Mouse (Mus musculus): ENCODE results near the gene Glp2r.

The Glp2r gene

GRCm38 (mm10) chr11:67632906-67633305, 138.0 kb downstream of the Glp2r start:
- peak; percentile 14 for DNase-seq

GRCm38 (mm10) chr11:67628522-67628921, 142.4 kb downstream of the Glp2r start:
- DNase-seq = peak; percentile 66

- DNase-seq = no peak
These were observed 143.8 kb downstream of the Glp2r start for GRCm38 (mm10) chr11:67627179-67627578.

DNA sequence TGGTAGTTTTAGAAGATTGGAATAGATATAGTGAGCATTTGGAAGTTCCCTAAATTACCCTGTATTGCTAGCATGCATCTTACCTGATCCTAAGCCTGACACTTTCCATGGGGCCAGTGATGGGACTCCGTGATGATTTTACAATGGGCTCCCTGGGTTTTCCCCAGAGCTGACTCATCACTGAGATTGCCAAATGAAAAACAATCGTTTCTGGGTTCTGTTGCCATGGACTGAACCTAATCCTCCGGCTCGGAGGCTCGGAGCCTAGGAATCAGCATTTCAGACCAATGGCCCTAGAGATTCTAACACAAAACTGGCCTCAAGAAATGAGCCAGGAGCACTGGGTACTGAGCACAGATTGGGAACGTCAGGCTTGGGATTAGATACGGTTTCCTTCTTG, 148.6 kb downstream of the Glp2r start:
- no peak for DNase-seq

GRCm38 (mm10) chr11:67616557-67617239, 154.3 kb downstream of the Glp2r start:
- DNase-seq = no peak

DNA sequence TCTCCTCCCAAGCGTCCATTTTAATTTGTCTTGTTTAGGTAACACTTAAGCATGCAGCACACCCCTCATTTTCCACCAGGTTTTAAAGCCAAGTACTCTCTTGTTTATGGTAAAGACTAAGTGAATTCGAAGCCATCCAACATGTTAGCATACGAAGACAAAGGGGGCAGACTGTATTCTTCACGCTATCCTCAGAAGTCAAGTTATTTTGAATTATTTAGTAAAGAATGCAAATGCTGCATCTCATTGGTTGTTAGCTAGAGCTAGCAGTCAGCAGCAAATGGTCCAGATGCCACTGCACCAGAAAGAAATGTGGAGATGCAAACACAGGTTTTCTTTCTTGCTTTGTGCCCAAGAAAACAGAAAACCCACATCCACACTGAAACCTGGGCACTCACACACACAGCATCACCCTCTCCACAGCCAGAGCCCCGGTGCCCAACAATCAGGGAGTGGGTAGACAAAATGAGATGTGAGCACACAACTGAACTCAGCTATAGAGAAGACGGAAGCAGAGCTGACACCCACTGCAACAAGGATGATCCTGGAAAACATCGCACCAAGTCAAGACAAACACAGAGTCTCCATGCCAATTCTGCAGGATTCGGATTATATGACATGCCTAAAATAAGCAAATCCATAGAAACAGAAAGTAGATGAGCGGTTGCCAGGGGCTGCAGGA, 158.7 kb downstream of the Glp2r start:
- DNase-seq = no peak
